Mouse (Mus musculus): ENCODE data around the gene Tiprl. TPM values are rescaled to one million over a fixed set of nuclear protein-coding genes. Genes with fewer than 3 reads are reported as not detected.

Gene Tiprl
- polyA plus RNA-seq, 1 experiment from 2014 or later, result 89.2 TPM

- H3K9ac ChIP-seq, result no peak overlapping the region
- ATAC-seq (ENCODE audit: insufficient read depth, low FRiP score, low read depth), result peak; percentile 48; the same call in 1 of the 2 replicates
- no peak overlapping the region for H3K4me2 ChIP-seq
- H3K27me3 ChIP-seq (replicated peaks), result no peaks in the 10 kb centered on the region
- H3K4me3 ChIP-seq (replicated peaks), result no peak overlapping the region
- H3K9me3 ChIP-seq, result no peaks in the 10 kb centered on the region
- 60% methylated on average over 5 of the region's 5 CpGs for WGBS
- H3K36me3 ChIP-seq, result no peaks in the 10 kb centered on the region
- H3K4me1 ChIP-seq, result no peaks in the 10 kb centered on the region
- H3K27ac ChIP-seq, result no peak overlapping the region
Observed at GRCm38 (mm10) chr1:165247085-165247484, 10.3 kb upstream of the Tiprl start.

- Histone ChIP-seq H3K9me3 (no peaks in the 10 kb centered on the region), H3K4me2 (no peak overlapping the region), H3K9ac (no peak overlapping the region), H3K27ac (peak overlapping the region; percentile 67; the same call in 1 of the 2 replicates), H3K27me3 (replicated peaks) (no peaks in the 10 kb centered on the region), H3K36me3 (no peaks in the 10 kb centered on the region), H3K4me3 (replicated peaks) (no peak overlapping the region), H3K4me1 (no peaks in the 10 kb centered on the region)
- WGBS, result 72% methylated on average over 5 of the region's 5 CpGs
- ATAC-seq (ENCODE audit: insufficient read depth, low FRiP score, low read depth), result no peak
Observed at GRCm38 (mm10) chr1:165246587-165246986, 9.8 kb upstream of the Tiprl start.

DNA sequence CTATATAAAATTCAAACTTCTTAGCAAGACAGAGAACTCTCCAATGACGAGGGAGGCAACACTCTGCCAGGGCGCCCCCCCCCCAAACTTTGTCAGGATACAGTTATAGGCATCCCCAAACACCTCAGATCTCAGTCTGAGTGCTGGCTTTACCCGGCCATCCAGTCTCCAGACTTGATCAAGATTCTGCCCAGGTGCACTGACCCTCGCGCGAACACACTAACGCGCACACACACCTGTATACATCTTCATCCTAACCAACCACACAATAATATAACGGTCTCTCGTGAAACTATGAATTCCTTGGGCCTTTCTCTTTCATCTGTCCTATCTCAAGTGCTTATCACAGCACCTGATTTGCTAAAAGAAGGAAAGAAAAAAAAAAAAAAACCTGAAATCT lies 950 bp downstream of the Tiprl start:
- 5% methylated on average over 10 of the region's 10 CpGs for WGBS

GRCm38 (mm10) chr1:165233806-165234205 lies 3.0 kb downstream of the Tiprl start:
- H3K4me1 ChIP-seq, result peaks cover 12% of the 10 kb centered on the region
- H3K36me3 ChIP-seq, result no peaks in the 10 kb centered on the region
- no peaks in the 10 kb centered on the region for H3K9me3 ChIP-seq
- no peak for ATAC-seq (ENCODE audit: insufficient read depth, low FRiP score, low read depth)
- no peak overlapping the region for H3K9ac ChIP-seq
- no peak overlapping the region for H3K4me3 ChIP-seq (replicated peaks)
- no peak overlapping the region for H3K4me2 ChIP-seq
- 47% methylated on average over 2 of the region's 2 CpGs for WGBS
- H3K27ac ChIP-seq, result no peak overlapping the region
- H3K27me3 ChIP-seq (replicated peaks), result no peaks in the 10 kb centered on the region

More for the DNA sequence above, 950 bp downstream of the Tiprl start:
- Histone ChIP-seq H3K4me2 (peak overlapping the region; percentile 76), H3K27ac (no peak overlapping the region; the same call in 1 of the 2 replicates), H3K9me3 (no peaks in the 10 kb centered on the region), H3K27me3 (replicated peaks) (no peaks in the 10 kb centered on the region), H3K4me3 (replicated peaks) (peak overlapping the region; percentile 94), H3K36me3 (no peaks in the 10 kb centered on the region), H3K4me1 (peaks cover 12% of the 10 kb centered on the region), H3K9ac (peak overlapping the region; percentile 81; the same call in 1 of the 2 replicates)
- ATAC-seq (ENCODE audit: insufficient read depth, low FRiP score, low read depth), result no peak

- H3K4me1 ChIP-seq, result peaks cover 9% of the 10 kb centered on the region
- no peak overlapping the region for H3K4me3 ChIP-seq (replicated peaks)
- no peak overlapping the region for H3K4me2 ChIP-seq
- no peak overlapping the region for H3K9ac ChIP-seq
- H3K27me3 ChIP-seq (replicated peaks), result no peaks in the 10 kb centered on the region
- no peak overlapping the region for H3K27ac ChIP-seq
- no peak for ATAC-seq (ENCODE audit: insufficient read depth, low FRiP score, low read depth)
- H3K36me3 ChIP-seq, result peaks cover 5% of the 10 kb centered on the region; the same call in 1 of the 2 replicates
- WGBS, result 94% methylated on average over 4 of the region's 4 CpGs
- H3K9me3 ChIP-seq, result no peaks in the 10 kb centered on the region
Observed at GRCm38 (mm10) chr1:165230691-165231090, 6.1 kb downstream of the Tiprl start.

DNA sequence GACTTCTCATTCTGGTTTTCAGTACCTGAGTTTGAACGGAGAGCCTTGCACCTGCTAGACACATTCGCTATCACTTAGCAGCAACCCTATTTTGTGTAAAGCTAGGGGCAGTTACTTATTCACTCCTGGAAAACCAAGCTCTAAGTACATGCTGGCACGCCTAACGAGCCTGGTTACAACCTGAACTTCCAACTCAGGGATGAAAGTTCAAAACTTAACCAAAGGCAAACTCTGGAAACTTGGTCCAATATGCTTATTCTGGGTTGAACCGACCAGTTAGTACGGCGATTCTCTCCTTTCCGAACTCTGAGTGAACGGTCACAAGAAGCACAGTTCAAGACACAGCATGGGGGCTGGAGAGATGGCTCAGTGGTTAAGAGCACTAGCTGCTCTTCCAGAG lies 7.2 kb downstream of the Tiprl start:
- H3K4me1 ChIP-seq, result peaks cover 3% of the 10 kb centered on the region; the same call in 1 of the 2 replicates
- H3K4me3 ChIP-seq (replicated peaks), result no peak overlapping the region
- WGBS, result 92% methylated on average over 9 of the region's 9 CpGs
- no peak overlapping the region for H3K9ac ChIP-seq
- ATAC-seq (ENCODE audit: insufficient read depth, low FRiP score, low read depth), result no peak
- no peaks in the 10 kb centered on the region for H3K27me3 ChIP-seq (replicated peaks)
- peaks cover 5% of the 10 kb centered on the region; the same call in 1 of the 2 replicates for H3K36me3 ChIP-seq
- H3K27ac ChIP-seq, result no peak overlapping the region
- no peak overlapping the region for H3K4me2 ChIP-seq
- no peaks in the 10 kb centered on the region for H3K9me3 ChIP-seq

DNA sequence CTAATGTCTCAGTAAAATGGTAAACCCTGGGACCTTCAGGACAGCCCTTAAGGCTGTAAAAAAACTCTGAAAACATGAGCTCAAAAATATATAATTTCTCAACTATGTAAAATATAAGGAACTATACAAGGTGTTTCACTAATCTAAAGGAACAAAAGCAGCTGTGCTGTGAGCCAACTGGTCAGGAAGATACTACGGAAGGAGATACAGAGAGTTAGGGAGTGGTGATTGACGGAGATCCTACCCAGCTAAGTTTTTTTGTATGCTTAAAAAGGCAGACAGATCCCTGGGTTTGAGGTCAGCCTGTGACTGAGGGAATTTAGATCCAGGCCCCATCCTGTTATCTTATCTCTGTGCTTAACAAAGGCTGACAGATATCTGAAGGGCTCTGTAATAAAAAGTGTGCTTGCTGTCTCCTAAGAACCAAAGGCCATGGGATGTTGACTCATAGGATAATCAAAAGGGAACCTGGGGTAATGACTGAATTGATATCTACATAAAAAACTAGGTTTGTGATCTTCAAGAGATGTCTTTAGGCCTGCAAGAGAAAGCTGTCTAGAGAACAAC lies 19.7 kb downstream of the Tiprl start:
- WGBS, result 73% methylated on average over 2 of the region's 2 CpGs
- no peak for ATAC-seq (ENCODE audit: insufficient read depth, low FRiP score, low read depth)
- H3K36me3 ChIP-seq, result peaks cover 20% of the 10 kb centered on the region

DNA sequence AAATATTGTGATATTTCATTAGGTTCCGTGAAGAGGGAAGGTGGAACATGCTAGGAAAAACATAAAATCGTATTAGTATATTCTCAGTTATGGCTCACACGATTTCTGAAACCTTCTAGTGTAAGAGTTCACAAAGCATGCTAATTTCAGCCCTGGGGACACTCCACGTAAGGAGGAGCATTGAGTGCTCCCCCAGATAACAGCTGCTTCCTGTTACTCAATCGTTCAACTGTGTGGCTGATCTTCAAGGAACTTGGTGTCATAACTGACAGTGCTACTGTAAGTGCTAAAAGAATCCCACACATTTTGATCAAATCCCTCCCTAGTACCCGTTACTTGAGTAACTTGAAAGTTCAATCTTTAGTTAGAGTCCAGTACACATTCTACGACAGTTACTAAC lies 21.0 kb downstream of the Tiprl start:
- Histone ChIP-seq H3K36me3 (peaks cover 20% of the 10 kb centered on the region), H3K27ac (no peak overlapping the region), H3K27me3 (replicated peaks) (no peaks in the 10 kb centered on the region), H3K4me3 (replicated peaks) (no peak overlapping the region), H3K4me2 (no peak overlapping the region), H3K9me3 (no peaks in the 10 kb centered on the region), H3K4me1 (no peaks in the 10 kb centered on the region), H3K9ac (no peak overlapping the region)
- 75% methylated on average over 7 of the region's 7 CpGs for WGBS
- no peak for ATAC-seq (ENCODE audit: insufficient read depth, low FRiP score, low read depth)

More for the DNA sequence above, 19.7 kb downstream of the Tiprl start:
- H3K9me3 ChIP-seq, result no peaks in the 10 kb centered on the region
- H3K4me3 ChIP-seq (replicated peaks), result no peak overlapping the region
- no peaks in the 10 kb centered on the region for H3K4me1 ChIP-seq
- no peak overlapping the region for H3K9ac ChIP-seq
- no peak overlapping the region for H3K27ac ChIP-seq
- no peaks in the 10 kb centered on the region for H3K27me3 ChIP-seq (replicated peaks)
- no peak overlapping the region for H3K4me2 ChIP-seq

DNA sequence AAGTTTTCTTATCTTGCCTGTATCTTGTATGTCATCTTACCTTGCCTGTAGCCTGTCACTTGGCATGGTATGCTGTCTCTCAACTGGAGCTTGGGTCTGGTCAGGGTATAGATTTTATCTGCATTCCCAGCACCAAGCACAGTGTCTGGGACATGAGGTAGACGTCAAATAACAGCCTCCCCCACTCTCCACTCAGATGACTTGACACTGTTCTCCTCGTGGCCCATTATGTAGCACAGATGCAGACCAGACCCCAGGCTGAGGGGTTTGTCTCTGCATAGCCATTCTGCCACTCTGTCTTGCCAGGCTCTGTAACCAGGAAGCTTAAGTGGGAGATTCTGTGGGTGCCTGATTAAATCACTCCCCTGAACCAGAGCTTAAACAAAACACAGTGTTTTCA lies 31.2 kb downstream of the Tiprl start:
- Histone ChIP-seq H3K36me3 (no peaks in the 10 kb centered on the region), H3K9ac (no peak overlapping the region), H3K27me3 (replicated peaks) (no peaks in the 10 kb centered on the region), H3K4me1 (no peaks in the 10 kb centered on the region), H3K27ac (no peak overlapping the region), H3K9me3 (no peaks in the 10 kb centered on the region), H3K4me2 (no peak overlapping the region), H3K4me3 (replicated peaks) (no peak overlapping the region)
- ATAC-seq (ENCODE audit: insufficient read depth, low FRiP score, low read depth), result no peak
- 18% methylated on average over 2 of the region's 2 CpGs for WGBS

DNA sequence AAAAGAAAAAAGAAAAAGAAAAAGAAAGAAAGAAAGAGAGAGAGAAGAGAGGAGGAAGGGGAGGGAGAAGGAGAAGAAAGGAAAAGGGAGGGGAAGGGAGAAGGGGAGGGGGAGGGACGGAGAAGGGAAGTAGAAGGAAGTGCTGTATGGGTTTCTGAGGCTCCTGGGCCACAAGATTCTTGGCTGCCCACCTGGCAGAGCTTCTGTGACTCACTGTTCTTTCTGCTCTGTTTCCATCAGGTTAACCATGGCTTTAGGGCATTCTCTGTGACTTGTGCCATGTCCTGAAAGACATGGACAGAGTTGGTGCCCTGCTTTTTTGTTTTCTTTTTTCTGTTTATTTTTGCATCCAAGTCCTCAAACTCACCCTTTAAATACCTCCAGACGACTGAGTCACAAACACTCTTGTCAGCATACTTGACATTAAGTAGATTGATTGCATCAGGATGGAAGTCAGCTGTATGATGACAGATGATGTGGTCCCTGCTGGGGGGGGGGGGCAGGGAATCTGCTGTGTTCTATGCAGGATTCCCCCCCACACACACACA lies 33.2 kb downstream of the Tiprl start:
- Histone ChIP-seq H3K27me3 (replicated peaks) (no peaks in the 10 kb centered on the region), H3K36me3 (no peaks in the 10 kb centered on the region), H3K4me1 (no peaks in the 10 kb centered on the region), H3K4me2 (no peak overlapping the region), H3K27ac (no peak overlapping the region), H3K9ac (no peak overlapping the region), H3K4me3 (replicated peaks) (no peak overlapping the region), H3K9me3 (no peaks in the 10 kb centered on the region)
- ATAC-seq (ENCODE audit: insufficient read depth, low FRiP score, low read depth), result no peak
- WGBS, result 19% methylated on average over 2 of the region's 2 CpGs

DNA sequence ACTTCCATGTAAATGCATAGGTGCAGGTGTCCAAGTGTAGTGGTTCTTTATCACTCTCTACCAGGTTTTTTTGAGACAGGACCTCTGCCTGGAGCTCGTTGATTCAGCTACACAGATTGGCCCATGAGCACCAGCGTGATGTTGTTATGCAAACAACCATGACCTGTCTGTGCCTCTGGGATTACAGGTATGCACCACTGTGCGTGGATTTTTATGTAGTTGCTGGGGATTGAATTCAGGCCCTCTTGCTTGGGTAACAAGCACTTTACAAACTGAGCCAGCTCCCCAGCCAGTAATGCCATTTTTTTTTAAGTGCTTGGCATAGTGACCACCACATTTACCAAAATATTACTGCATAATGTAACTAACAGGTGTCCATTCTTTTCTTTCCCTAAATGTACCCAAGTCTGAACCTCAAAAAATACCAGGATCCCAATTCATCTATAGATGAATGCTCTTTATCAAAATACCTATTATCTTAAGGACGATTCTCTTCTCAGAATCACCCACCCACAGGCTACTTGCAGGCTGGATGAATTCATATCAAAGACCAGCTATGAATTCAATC lies 35.3 kb downstream of the Tiprl start:
- ATAC-seq (ENCODE audit: insufficient read depth, low FRiP score, low read depth), result no peak
- 65% methylated on average over 4 of the region's 4 CpGs for WGBS

GRCm38 (mm10) chr1:165200748-165201147 lies 36.0 kb downstream of the Tiprl start:
- no peak for ATAC-seq (ENCODE audit: insufficient read depth, low FRiP score, low read depth)
- H3K4me3 ChIP-seq (replicated peaks), result no peak overlapping the region
- H3K36me3 ChIP-seq, result no peaks in the 10 kb centered on the region
- 48% methylated on average over 8 of the region's 8 CpGs for WGBS
- H3K9ac ChIP-seq, result no peak overlapping the region
- H3K27ac ChIP-seq, result no peak overlapping the region
- no peaks in the 10 kb centered on the region for H3K27me3 ChIP-seq (replicated peaks)
- no peaks in the 10 kb centered on the region for H3K4me1 ChIP-seq
- no peak overlapping the region for H3K4me2 ChIP-seq
- H3K9me3 ChIP-seq, result no peaks in the 10 kb centered on the region

More for the DNA sequence above, 35.3 kb downstream of the Tiprl start:
- Histone ChIP-seq H3K27me3 (replicated peaks) (no peaks in the 10 kb centered on the region), H3K4me2 (no peak overlapping the region), H3K4me3 (replicated peaks) (no peak overlapping the region), H3K4me1 (no peaks in the 10 kb centered on the region), H3K9me3 (no peaks in the 10 kb centered on the region), H3K9ac (no peak overlapping the region), H3K36me3 (no peaks in the 10 kb centered on the region), H3K27ac (no peak overlapping the region)
